Mouse (Mus musculus) lung, adult 2 months (tissue): Measurements from ENCODE around the gene Myh3. TPM values are rescaled to one million over a fixed set of nuclear protein-coding genes. Genes with fewer than 3 reads are reported as not detected.

Experiments used
- DNase-seq: peaks from one replicate; pipeline ENCODE4 v3.0.0; 2022
- H3K4me1 ChIP-seq: fragments of 200-500 bp; 2 replicates; pipeline ENCODE4 v1.6.1; 2011; ENCODE audit warnings: low read length; ENCODE audit not compliant: control insufficient read depth, insufficient read depth
- H3K4me3 ChIP-seq: fragments of 200-500 bp; replicated peaks from 2 replicates; pipeline ENCODE3; 2011; ENCODE audit warnings: low read depth, mild to moderate bottlenecking, control low read depth, low read length; ENCODE audit errors: extremely low read depth
- CTCF ChIP-seq: fragments of 200-500 bp; IDR thresholded peaks from 2 replicates; pipeline ENCODE4 v1.5.1; 2011; ENCODE audit warnings: mild to moderate bottlenecking, low read length, control low read depth; ENCODE audit not compliant: insufficient read depth
- POLR2A ChIP-seq: fragments of 200-500 bp; IDR thresholded peaks from 2 replicates; pipeline ENCODE4 v1.6.1; 2011; ENCODE audit warnings: low read depth, mild to moderate bottlenecking, control low read depth, low read length, borderline replicate concordance; ENCODE audit errors: extremely low read depth
- WGBS: fragments of 180-500 bp; shearing (Covaris S2); methylation state at CpG from one replicate; pipeline ENCODE4 v1.1.7; 2018; 5-methylcytosine and 5-hydroxymethylcytosine counted together
- polyA plus RNA-seq: library from polyadenylated mRNA; depleted of rRNA; stranded (reverse); fragments of >200 nt; gene quantifications from 2 replicates; pipeline ENCODE4 v1.2.3, GENCODE M21; 2012

The Myh3 gene
- polyA plus RNA-seq, 1 experiment = 0.08 TPM

DNA sequence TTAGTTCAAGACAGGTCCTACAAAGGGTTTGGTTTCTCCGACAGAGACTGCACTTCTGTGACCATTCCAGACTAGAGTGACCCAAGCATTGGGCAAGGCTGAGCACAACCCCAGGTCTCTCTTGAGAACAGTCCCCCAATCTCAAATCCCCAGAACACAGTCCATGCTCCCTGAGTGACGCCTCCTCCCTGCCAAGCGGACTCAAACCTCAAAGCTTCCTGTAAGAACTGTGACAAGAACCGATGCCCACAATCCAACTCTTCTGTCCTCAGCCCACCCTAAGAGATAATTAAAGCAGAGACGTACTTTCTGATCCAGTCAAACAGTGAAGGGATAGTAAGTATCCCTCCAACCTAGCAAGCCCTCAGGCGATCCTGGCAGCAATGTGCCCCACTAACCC is 35.3 kb downstream of the Myh3 start:
- Histone ChIP-seq H3K4me3 (no peak overlapping the region), H3K4me1 (no peaks in the 10 kb centered on the region)
- WGBS = 85% methylated on average over 6 of the region's 6 CpGs
- no peak for DNase-seq
- TF ChIP-seq POLR2A = no peak
- no peak for TF ChIP-seq CTCF

DNA sequence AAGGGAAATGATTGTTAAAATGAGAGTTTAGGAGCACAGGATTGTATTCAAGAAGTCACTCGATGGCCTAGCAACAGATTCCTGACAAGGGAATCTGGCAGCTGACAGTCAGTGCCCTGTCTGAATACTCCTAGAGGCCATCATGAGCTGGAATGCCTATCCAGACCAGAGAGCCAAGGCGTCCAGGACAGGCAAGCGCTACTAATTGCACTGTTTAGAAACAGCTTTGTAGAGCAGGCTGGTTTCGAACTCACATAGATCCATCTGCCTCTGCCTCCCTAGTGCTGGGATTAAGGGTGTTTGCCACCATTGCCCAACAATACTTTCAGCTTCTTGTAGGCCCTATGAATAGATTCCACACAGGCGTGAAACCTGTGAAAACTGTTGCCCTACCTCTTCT is 36.2 kb downstream of the Myh3 start:
- TF ChIP-seq CTCF (no peak), POLR2A (no peak)
- no peak overlapping the region for H3K4me3 ChIP-seq
- DNase-seq = no peak

DNA sequence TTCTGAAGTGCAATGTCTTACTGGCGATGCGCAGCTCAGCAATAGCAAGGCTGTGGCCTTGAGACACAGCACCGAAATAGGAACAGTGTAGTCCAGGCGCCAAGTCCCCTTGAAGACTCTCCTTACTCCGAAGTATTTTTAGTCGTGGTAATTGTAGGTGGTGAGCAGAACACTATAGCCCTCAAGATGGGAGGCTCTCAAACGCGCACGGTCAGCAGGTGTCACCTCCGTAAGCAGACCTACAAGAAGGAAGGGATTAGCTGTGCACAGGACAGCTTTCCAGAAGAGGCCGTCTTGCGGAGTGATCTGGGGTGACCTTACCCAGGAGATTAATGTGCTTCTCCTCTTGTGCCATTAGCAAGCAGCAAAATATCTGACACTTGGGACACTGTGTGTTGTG is 36.8 kb downstream of the Myh3 start:
- Histone ChIP-seq H3K4me1 (no peaks in the 10 kb centered on the region), H3K4me3 (no peak overlapping the region)
- 82% methylated on average over 12 of the region's 12 CpGs for WGBS
- DNase-seq = no peak
- no peak for TF ChIP-seq POLR2A
- TF ChIP-seq CTCF = no peak

More for the DNA sequence above, 36.2 kb downstream of the Myh3 start:
- no peaks in the 10 kb centered on the region for H3K4me1 ChIP-seq
- WGBS = 92% methylated on average over 5 of the region's 5 CpGs

DNA sequence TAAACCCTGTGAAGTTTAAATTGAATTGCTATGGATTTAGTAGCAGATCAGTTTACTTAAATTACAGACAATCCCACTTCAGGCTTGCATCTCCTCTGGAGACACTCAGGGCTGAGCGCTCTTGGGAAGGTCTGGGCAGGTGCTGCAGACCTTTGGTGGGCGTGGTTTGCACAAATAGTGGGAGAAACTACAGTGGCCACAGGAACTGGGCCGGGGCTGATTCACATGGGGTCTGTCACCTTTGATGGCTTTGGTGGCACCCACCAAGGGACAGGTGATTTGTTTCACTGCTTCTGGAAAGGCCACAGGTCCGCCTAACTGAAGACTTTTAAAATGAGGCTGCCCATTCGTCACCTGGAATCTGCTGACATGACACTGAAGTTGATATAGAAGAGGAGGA is 38.6 kb downstream of the Myh3 start:
- TF ChIP-seq CTCF (no peak), POLR2A (no peak)
- H3K4me3 ChIP-seq = no peak overlapping the region
- WGBS = 66% methylated on average over 5 of the region's 5 CpGs
- H3K4me1 ChIP-seq = no peaks in the 10 kb centered on the region
- DNase-seq = no peak

DNA sequence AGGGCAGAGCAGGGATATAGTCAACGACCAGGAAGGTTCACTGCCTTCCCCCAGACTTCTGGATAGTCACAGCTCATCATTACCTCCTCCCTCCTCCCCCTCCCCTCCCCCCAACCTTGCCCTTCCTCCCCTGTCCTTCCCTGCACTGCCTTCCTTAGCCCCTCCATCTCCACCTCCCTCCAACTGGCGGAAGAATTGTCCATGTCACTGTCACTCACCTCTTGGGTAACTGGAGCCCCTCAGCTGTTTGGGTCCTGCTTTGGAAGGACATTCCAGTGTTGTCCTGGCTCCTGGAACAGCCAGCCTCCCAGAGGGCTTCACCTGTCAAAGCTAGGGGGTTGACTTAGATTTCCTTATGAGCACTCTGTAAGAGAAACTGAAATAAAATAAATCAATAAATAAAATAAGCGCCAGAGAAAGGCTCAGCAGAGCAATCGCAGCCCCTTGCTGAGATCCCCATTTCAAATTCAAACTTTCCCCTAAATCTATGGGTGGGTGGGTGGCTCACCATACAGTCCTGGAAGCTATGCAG is 41.5 kb downstream of the Myh3 start:
- no peak overlapping the region for H3K4me3 ChIP-seq
- no peak for DNase-seq
- no peaks in the 10 kb centered on the region for H3K4me1 ChIP-seq
- 43% methylated on average over 4 of the region's 4 CpGs for WGBS
- no peak for TF ChIP-seq POLR2A
- TF ChIP-seq CTCF = no peak

DNA sequence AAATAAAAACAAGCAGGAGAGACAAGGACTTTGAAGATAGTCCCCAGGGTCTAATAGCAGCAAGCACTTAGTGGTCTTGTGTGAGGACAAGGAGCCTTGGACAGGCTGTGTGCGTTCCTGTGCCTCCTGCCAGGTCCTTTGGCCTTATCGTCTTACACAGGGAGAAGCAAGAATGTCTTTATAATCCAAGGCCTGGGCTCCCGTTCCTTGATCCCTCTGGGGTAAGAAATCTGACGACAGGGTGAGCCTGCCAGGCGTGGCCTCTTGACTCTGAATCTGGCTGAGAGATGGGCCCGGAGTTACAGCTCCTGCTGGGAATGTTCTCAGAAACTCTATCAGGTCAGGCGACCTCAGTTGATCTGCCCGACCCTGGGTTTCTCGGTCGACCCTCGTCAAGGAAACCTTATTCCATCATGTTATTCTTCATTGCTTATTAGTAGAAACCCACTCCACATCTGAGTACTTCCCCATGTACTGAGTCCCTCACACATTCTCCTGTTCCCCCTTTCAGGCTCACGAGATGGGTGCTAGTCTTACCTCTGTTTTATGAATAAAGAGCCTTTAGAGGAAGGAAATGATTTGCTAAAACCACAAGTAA is 42.7 kb downstream of the Myh3 start:
- no peaks in the 10 kb centered on the region for H3K4me1 ChIP-seq
- DNase-seq = no peak
- TF ChIP-seq POLR2A (no peak), CTCF (no peak)
- WGBS = 58% methylated on average over 12 of the region's 12 CpGs
- no peak overlapping the region for H3K4me3 ChIP-seq

DNA sequence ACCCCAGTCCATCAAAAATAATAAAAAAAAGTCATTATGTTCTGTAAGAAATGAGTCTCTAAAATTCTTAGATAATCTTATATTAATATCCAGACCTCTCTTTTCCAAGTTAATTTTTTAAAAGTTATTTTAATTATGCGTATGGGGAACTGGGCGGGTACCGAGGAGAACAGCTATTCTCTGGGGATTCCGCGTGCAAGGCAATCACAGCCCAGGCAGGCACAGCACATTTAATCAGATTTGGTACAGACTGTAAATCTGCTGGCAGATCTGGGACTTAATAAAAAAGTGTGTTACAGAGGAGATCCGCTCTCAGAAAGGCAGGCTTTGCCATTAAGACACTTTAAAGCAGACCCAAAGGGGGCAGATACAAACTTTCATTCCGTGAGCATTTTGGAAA is 46.8 kb downstream of the Myh3 start:
- TF ChIP-seq CTCF = no peak
- no peak for TF ChIP-seq POLR2A
- WGBS = 87% methylated on average over 7 of the region's 7 CpGs
- DNase-seq = no peak

DNA sequence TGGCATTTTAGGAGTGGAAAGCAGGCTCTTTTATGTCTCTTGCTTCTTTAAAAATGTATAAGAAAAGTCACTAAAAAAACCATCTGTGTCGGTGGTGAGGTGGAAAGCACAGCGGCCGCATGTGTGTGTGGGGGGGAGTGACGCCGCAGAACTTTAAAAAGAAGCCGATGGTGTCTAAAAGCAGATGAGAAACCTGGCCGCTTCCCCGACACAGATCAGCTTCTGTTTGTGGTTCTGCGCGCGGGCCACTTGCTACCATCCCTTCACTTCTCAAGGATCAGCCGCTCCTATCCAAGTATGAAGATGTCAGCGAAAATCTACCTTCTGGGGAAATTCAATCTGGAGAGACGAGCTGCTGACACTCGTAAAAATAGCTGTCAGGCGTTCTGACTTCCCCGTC is 47.3 kb downstream of the Myh3 start:
- Histone ChIP-seq H3K4me3 (no peak overlapping the region), H3K4me1 (no peaks in the 10 kb centered on the region)
- DNase-seq = no peak
- TF ChIP-seq POLR2A (no peak), CTCF (no peak)
- WGBS = 73% methylated on average over 17 of the region's 17 CpGs

More for the DNA sequence above, 46.8 kb downstream of the Myh3 start:
- no peaks in the 10 kb centered on the region for H3K4me1 ChIP-seq
- H3K4me3 ChIP-seq = no peak overlapping the region

DNA sequence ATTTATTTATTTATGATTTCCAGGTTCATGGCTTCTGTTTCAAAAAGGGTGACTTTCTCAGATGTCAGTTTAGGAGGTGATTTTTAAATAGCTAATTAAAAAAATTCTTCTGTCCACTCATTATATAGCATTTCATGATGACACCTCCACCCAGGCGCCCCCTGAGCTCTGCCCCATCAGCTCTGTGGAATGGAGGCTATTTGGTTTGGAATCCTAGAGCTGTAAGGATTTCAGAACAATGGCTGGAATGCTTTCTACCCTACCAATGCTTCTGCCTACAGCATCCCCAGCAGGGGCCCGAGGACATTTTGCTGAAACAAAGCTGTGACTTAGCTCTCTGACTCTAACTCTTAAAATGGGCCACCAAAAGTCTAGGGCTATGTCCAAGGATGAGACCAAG is 55.4 kb downstream of the Myh3 start:
- H3K4me3 ChIP-seq = no peak overlapping the region
- 66% methylated on average over 2 of the region's 2 CpGs for WGBS
- no peaks in the 10 kb centered on the region for H3K4me1 ChIP-seq
- TF ChIP-seq POLR2A (no peak), CTCF (no peak)
- no peak for DNase-seq

DNA sequence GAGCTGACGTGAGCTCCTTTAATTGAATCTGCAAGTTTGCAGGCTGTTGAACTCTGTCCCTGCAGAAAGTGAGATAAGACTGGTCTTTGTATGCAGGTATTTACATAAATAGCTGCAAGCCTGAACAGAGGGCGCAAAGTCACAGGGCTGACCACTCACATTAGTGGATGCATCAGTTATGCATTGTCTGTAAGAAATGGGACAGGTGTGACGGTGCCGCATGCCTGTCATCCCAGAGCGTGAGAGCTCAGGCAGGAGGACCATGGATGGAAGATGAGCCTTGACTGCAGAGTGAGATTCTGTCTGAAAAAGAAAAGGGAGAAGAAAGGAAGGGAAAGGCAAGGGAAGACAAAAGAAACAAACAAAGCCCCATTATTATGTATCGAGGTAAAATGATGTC is 56.6 kb downstream of the Myh3 start:
- no peak for DNase-seq
- TF ChIP-seq POLR2A (no peak), CTCF (no peak)
- Histone ChIP-seq H3K4me3 (no peak overlapping the region), H3K4me1 (no peaks in the 10 kb centered on the region)
- 78% methylated on average over 6 of the region's 6 CpGs for WGBS

DNA sequence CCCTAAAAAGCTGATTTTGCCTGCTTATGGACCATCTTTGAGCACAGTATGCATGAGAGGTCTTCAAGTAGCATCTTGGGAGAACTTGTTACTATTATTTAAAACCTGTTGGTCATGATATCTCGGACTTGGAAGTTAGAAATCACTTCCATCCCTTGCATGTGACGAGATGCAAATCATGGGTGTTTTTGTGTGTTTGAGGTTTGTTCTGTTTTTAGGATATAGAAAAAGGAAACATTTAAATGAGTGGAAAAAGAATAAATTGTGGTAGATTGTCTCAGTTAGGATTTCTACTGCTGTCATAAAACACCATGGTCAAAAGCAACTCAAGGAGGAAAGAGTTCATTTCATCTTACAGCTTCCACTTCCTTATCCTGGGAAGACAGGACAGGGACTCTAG is 57.4 kb downstream of the Myh3 start:
- WGBS = 89% methylated on average over 2 of the region's 2 CpGs
- no peak overlapping the region for H3K4me3 ChIP-seq
- no peak for TF ChIP-seq CTCF
- no peak for TF ChIP-seq POLR2A
- no peak for DNase-seq
- no peaks in the 10 kb centered on the region for H3K4me1 ChIP-seq
